Comparison of ENCODE assay signal across 8 mouse cellular contexts in the genomic region with DNA sequence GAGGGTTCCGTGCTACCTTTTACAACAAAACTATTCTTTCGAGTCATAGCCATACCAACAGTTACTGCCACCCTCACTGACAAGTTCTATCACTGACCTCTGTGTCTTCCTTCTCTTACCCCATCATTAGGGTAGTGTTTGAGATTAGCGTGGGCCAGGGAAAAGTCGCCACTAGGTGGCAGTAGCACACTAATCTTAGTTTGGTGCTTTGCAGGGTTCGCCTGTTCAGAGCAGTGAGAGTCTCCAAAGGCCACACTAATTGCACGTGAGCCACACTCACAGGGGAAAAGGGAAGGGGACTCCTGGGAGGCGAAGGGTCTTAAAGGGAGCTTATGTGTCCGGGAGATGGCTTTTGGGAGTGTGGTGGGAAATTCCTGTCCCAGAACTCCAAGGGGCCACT. TPM values are rescaled to one million over a fixed set of nuclear protein-coding genes. Genes with fewer than 3 reads are reported as not detected.
DNase-seq lines count a peak whose midpoint lies in the region; ATAC-seq and TF ChIP-seq lines count a peak whose summit lies in the region.

No protein-coding gene starts in this region.

- ATAC-seq in Patski, result peak; percentile 94
- ATAC-seq in frontal cortex, adult (ENCODE audit: low TSS enrichment), result peak; percentile 73

- TF ChIP-seq POLR2A in cerebellum, adult 2 months (IDR thresholded peaks at IDR 0.05; ENCODE audit: borderline replicate concordance, insufficient read depth, low read length), result no peak

- POLR2A ChIA-PET in Patski (lab: Charles Lee), result no interaction called here

- H3K4me1 ChIP-seq in cerebellum, adult 2 months (ENCODE audit: control insufficient read depth, insufficient read depth, low read length), result no peaks in the 10 kb centered on the region

- no peak overlapping the region for H3K27ac ChIP-seq in cerebellum, adult 2 months (ENCODE audit: insufficient read depth, low read length)

- peak; percentile 89 for TF ChIP-seq CTCF in Patski (IDR thresholded peaks at IDR 0.05)
- TF ChIP-seq CTCF in cerebellum, adult 2 months (IDR thresholded peaks at IDR 0.05; ENCODE audit: borderline replicate concordance, insufficient read depth, low read depth, low read length), result peak; percentile 94

- CTCF ChIA-PET in Patski (lab: Charles Lee), result interaction anchor here (0.6 to 1.9 kb wide), 8 partner anchors 10 to 150 kb away, joined by 3 to 10 read pairs (median 3); no protein-coding TSS in a partner anchor

- no peaks in the 10 kb centered on the region for H3K27me3 ChIP-seq in Patski
- H3K27me3 ChIP-seq in cerebellum, adult 2 months (ENCODE audit: control insufficient read depth, insufficient read depth, low read length), result no peaks in the 10 kb centered on the region

- no peak overlapping the region for H3K4me3 ChIP-seq in cerebellum, adult 2 months (replicated peaks; ENCODE audit: insufficient read depth, low read depth, low read length)

- 18% methylated on average over 8 of the region's 8 CpGs for WGBS in cerebellum, adult 2 months

- in situ Hi-C loops in Patski (cut with MboI; ENCODE audit: low pct_unique_long_range_greater_than_20kb), result loop anchor here (5.0 to 25.0 kb wide), 2 partner anchors 132 to 962 kb away; partner anchors contain the start of gene Rnf219

- DNase-seq in Patski (ENCODE audit: low read depth, low spot score), result no peak
- peak; percentile 74 to 87 for DNase-seq in cerebellum, adult 2 months
- peak; percentile 82 for DNase-seq in hindlimb bud, embryonic 11.5 days (ENCODE audit: extremely low spot score, low read depth, low spot score)
- DNase-seq in left cerebral cortex, adult 18-20 months (ENCODE audit: low spot score in 2 of 2), result peak; percentile 88 to 93
- peak; percentile 84 for DNase-seq in mesoderm, embryonic 11.5 days (ENCODE audit: low read depth, low spot score)
- peak; percentile 67 to 75 for DNase-seq in right cerebral cortex, postnatal 36 days (ENCODE audit: low spot score in 2 of 2)
- peak; percentile 60 to 71 for DNase-seq in urinary bladder, postnatal 36 days (ENCODE audit: low spot score in 2 of 2)

RNA-seq across cellular contexts. Expression of gene Scel, which starts 37.3 kb away (rescaled TPM):
- polyA plus RNA-seq in Patski (2021), result 66.6 TPM
- 0.87 and 0.98 TPM in 2 replicates for polyA plus RNA-seq in cerebellum, adult 2 months (2012; rRNA removed)
- 1 to 10 TPM; 1.4 to 2.1 TPM for total RNA-seq in left cerebral cortex, adult 18-20 months (2021)

Comparison
In these comparisons a context has a peak if more than half of its experiments do, and no peak if none do; other contexts are left out.
1. RNA of gene Scel, which starts 37.3 kb away (polyA plus RNA-seq): 66.6 TPM in Patski (single experiment); 0.87 to 0.98 TPM in cerebellum, adult 2 months; every median in the first group is over 10 times any median in the second.